Mouse (Mus musculus) CH12.LX (cell line): ENCODE results near the gene Ccdc134.

Source experiments
- CHD1 ChIP-seq: IDR thresholded peaks from 2 replicates; pipeline ENCODE4 v1.6.1; 2012; ENCODE audit warnings: low read depth, low read length, improper control_type of control experiment, inconsistent platforms
- CTCF ChIP-seq, 2 experiments: IDR thresholded peaks in 1 of 2; conservative IDR thresholded peaks in 1 of 2; 2 replicates each; pipeline ENCODE4 v1.5.1; 2011 to 2012; ENCODE audit warnings: low read depth in 2 of 2, low read length in 2 of 2, improper control_type of control experiment in 1 of 2, inconsistent platforms in 1 of 2, mild to moderate bottlenecking in 1 of 2, moderate library complexity in 1 of 2
- ELF1 ChIP-seq: IDR thresholded peaks from 2 replicates; pipeline ENCODE4 v1.6.1; 2014; ENCODE audit warnings: low read depth, mild to moderate bottlenecking, inconsistent platforms, low read length, improper control_type of control experiment
- EP300 ChIP-seq: IDR thresholded peaks from 2 replicates; pipeline ENCODE4 v1.6.1; 2011; ENCODE audit warnings: low read length, improper control_type of control experiment
- JUN ChIP-seq: IDR thresholded peaks from 2 replicates; pipeline ENCODE4 v1.6.1; 2011; ENCODE audit warnings: low read depth, mild to moderate bottlenecking, low read length, improper control_type of control experiment, moderate library complexity; ENCODE audit not compliant: insufficient read depth
- MAX ChIP-seq: IDR thresholded peaks from 2 replicates; pipeline ENCODE4 v1.6.1; 2011; ENCODE audit warnings: low read length, improper control_type of control experiment
- MEF2A ChIP-seq: IDR thresholded peaks from 2 replicates; pipeline ENCODE4 v1.6.1; 2014; ENCODE audit warnings: low read depth, mild to moderate bottlenecking, inconsistent platforms, low read length, improper control_type of control experiment, borderline replicate concordance
- NELFE ChIP-seq: IDR thresholded peaks from 2 replicates; pipeline ENCODE4 v1.6.1; 2011; ENCODE audit warnings: low read depth, low read length, improper control_type of control experiment
- POLR2A ChIP-seq: IDR thresholded peaks from 2 replicates; pipeline ENCODE4 v1.6.1; 2011; ENCODE audit warnings: low read depth, mild to moderate bottlenecking, improper control_type of control experiment, low read length
- POLR2AphosphoS2 ChIP-seq: IDR thresholded peaks from 2 replicates; pipeline ENCODE4 v1.6.1; 2011; ENCODE audit warnings: low read depth, low read length, improper control_type of control experiment

GRCm38 (mm10) chr15:82169671-82170070 is 41.9 kb downstream of the Ccdc134 start:
- TF ChIP-seq CTCF (conservative IDR thresholded peaks at IDR 0.05 in 1 of 2, IDR thresholded peaks at IDR 0.05 in 1 of 2; ENCODE audit: low read depth in 2 of 2, low read length in 2 of 2) (no peak), POLR2A (no peak), EP300 (no peak), MAX (no peak), JUN (no peak), MEF2A (no peak), POLR2AphosphoS2 (no peak), NELFE (no peak), ELF1 (no peak), CHD1 (no peak)
